Mouse (Mus musculus): ENCODE measurements around the gene Cyb5d1.

The Cyb5d1 gene

GRCm38 (mm10) chr11:69415668-69416451, 20.4 kb upstream of the Cyb5d1 start:
- peak; percentile 72 to 87 for DNase-seq

DNA sequence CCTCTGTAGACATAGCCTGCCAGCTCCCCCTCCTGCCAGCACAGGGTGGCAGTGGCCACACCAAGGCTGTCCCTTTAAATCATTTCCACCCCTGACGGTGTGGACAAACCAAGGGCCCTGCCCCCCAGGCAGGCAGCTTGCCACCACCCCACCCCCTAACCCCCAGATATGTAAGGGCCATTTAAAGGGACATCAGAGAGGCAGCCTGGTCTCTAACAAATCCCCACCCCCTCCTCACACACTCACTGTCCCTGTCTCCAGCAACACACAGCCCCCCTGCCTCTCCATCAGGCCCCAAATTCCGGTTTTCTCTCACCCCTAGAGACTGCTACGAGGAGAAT, 19.9 kb upstream of the Cyb5d1 start:
- DNase-seq, result peak; percentile 79 to 86

DNA sequence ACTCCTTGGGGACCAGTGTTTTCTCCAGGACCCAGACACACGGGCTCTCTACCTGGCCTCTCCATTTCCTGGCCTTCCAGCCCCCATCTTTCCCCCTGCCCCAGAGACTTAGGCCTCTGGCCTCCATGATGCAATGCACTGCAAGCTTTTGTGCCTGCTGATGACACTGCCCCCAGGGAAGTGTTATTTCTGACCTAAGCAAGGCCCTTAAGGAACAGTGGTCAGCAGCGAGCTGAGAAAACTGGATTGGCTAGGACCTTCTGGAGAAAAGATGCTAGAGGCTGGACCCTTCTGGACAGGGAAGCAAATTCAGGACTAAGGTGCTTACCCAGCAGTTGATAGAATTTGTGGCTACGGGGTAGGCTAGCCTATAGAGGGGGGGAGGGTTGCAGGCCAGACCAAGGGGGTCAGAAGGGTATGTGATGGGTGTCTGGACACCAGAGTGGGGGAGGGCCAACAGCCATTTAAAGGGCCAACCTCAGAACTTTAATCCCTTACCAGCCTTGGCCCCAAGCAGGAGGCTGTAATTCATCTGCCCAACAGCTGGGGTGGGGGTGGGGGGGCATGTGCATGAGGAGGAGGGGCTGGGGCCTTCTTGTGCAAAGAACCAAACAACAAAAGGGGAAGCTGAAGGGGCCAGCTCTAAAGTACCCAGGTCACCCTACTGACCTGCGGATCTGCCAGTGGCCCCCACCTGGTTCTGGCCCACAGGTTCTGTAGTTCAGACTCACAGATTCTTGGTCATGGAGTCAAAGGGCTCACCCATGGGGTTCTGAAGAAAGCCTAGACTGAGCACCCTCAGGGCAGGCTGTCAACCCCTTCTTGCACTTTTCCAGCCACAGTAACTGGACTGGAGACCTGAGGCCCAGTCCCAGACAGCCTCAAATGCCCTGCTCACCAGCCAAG, 19.2 kb upstream of the Cyb5d1 start:
- no peak for DNase-seq

DNA sequence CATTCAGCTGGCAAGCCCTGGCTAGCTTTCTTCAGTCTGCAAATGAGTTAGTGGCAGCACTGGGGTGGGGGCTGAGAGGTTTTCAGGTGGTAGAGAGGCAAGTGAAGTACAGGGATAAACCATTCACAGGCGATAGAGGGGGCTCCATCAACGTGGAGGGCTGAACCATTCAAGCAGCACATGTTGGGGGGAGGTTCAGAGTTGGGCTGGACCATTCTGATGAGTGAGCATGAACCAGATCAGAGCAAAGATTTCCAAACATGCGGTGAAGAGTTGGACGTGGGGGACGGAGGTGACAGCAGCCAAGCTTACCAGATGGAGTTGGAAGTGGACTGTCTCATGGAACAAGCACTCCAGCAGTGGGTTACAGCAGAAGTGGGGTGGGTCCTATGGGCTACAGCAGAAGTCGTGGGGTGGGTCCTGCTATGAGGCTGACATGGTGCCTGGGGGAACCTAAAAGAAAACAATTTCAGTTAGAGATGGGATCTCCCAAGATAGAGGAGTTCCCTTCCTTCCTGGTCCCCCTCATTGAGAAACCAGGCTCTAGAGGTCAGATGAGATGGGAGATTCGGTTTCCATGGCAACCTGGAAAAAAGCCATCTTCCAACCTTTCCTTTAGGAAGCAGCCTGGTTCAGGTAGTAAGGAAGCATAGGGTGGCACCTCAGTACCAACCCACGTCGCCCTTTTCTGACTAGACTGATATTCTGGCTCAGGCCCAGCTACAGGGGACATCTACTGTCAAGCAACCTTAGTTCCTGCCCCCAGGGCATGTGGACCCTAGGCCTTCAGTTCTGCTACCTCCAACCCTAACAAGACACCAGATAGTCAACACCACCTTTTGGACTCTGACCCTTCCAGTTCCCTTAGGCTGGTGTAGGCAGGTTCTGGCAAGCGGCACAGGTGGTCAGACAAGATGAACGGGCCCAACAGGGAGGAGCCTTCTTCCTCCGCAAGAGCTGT, 18.1 kb upstream of the Cyb5d1 start, which contains the start of gene Kdm6b:
Gene Kdm6b, minus strand, starts transcription at position 455 of the 961 bp plus-strand sequence.
- peak; percentile 33 to 47 for DNase-seq

- no peak for DNase-seq
Observed at GRCm38 (mm10) chr11:69412548-69412947, 17.1 kb upstream of the Cyb5d1 start.

DNA sequence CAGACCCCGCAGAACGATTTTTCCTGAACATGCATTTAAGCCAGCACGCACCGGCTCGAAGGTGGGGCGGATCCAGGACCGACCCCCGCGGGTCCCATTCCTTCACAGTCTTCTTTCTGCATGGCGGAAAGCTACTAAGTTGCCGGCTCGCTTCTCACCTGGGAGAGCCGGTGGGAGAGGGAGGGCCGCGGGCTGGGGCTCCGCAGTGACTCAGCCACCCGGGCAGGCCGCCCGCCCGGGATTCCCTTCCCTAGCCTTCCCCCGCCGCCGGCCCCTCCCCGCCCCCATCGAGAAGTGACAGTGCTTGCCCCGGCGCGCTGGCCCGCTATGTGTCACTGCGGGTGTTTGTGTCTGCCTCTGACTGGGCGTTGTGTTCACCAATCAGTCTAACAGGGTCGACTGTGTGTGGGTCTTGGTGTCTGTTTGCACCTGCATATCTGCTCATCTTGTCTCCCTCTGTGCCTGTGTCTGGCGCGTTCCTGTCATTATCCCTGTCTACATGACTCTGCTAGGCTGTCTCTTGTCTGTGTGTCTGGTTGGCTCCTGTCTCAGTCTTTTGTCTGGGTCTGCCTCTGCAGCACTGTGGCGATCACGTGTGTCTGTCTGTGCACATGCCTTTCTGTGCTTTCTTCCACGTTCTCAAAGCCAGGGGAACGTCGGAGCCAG, 16.2 kb upstream of the Cyb5d1 start:
- peak; percentile 81 to 87 for DNase-seq

DNA sequence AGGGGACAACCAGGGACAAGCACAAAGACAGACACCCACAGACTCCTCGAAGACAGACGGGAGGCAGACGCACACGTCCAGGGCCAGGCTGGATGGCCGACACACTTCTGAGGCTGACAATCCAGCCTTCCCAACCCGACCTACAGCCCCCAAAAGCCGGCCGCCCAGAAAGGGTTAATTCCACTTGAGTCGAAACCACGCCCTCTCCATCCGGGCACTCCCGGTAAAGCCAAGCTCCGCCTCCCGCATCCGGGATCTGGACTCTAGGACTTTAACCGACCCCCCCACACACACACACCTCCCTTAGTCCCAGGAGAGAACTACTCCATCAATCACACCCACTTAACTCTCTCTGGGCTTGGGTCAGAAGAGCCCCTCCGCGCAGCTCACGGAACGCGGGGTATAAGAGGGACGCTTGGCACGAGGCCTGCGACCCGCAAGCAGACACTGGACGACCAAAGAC, 15.7 kb upstream of the Cyb5d1 start:
- DNase-seq, result peak; percentile 95 to 96

- peak; percentile 76 to 81 for DNase-seq
Observed at GRCm38 (mm10) chr11:69410310-69411072, 15.1 kb upstream of the Cyb5d1 start.

GRCm38 (mm10) chr11:69410045-69410309, 14.5 kb upstream of the Cyb5d1 start:
- DNase-seq, result no peak

- peak; percentile 91 for DNase-seq
Observed at GRCm38 (mm10) chr11:69409378-69410044, 14.1 kb upstream of the Cyb5d1 start.

- DNase-seq, result peak; percentile 84
Observed at GRCm38 (mm10) chr11:69408541-69409377, 13.3 kb upstream of the Cyb5d1 start.

- DNase-seq, result no peak
Observed at GRCm38 (mm10) chr11:69407724-69408004, 12.2 kb upstream of the Cyb5d1 start.

GRCm38 (mm10) chr11:69406867-69407723, 11.7 kb upstream of the Cyb5d1 start:
- no peak for DNase-seq

DNA sequence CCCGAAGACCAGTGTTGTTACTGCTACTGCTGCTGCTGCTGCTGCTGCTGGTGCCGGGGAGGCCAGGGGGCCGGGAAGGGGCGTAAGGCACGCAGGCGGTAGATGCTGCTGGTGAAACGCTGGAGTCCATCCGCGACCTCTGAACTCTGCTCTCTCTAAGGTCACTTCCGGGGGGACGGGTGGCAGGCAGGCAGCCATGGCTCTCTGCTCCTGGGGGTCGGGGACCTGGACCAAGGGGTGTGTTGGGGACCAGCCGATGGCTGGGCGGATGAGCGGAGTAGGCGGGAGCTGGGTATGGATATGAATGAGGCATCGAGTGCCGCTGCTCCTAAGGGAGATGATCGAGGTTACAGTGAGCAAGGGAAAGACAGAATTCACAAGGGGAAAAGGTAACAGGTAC, 10.9 kb upstream of the Cyb5d1 start:
- DNase-seq, result peak in 1 of 2 experiments; percentile 24

- DNase-seq, result no peak
Observed at GRCm38 (mm10) chr11:69405397-69406200, 10.2 kb upstream of the Cyb5d1 start.

- no peak for DNase-seq
Observed at GRCm38 (mm10) chr11:69404595-69405396, 9.4 kb upstream of the Cyb5d1 start.
